Mouse (Mus musculus) spleen, embryonic (tissue): Measurements from ENCODE around the gene Specc1l.

ENCODE experiments used
- CTCF ChIA-PET: fragments of 350-600 bp; sonication (Branson Sonifier 250); formaldehyde crosslinking; loops from one replicate; lab custom pipeline; 2022; lab: Charles Lee

Gene Specc1l

GRCm38 (mm10) chr10:75211807-75212645 lies at the start of gene Specc1l:
TSS of gene Specc1l (plus strand) at chr10:75212073.
- CTCF ChIA-PET: interaction anchor here (0.5 to 1.0 kb wide), 3 partner anchors 12 to 92 kb away, joined by 3 to 12 read pairs (median 3); no protein-coding TSS in a partner anchor

- CTCF ChIA-PET: no interaction called here
Measured at GRCm38 (mm10) chr10:75165825-75166481, 45.9 kb upstream of the Specc1l start.

- CTCF ChIA-PET: interaction anchor here (0.7 kb wide), 1 partner anchor 167 kb away, joined by 6 read pairs; no protein-coding TSS in a partner anchor
Measured at GRCm38 (mm10) chr10:75166601-75167000, 45.3 kb upstream of the Specc1l start.

GRCm38 (mm10) chr10:75170207-75170850 lies 41.5 kb upstream of the Specc1l start:
- CTCF ChIA-PET: no interaction called here

GRCm38 (mm10) chr10:75173056-75173455 lies 38.8 kb upstream of the Specc1l start:
- CTCF ChIA-PET: no interaction called here

- CTCF ChIA-PET: interaction anchor here (0.8 kb wide), 1 partner anchor 18 kb away, joined by 3 read pairs; no protein-coding TSS in a partner anchor
Measured at GRCm38 (mm10) chr10:75173712-75174111, 38.2 kb upstream of the Specc1l start.

GRCm38 (mm10) chr10:75176494-75176893 lies 35.4 kb upstream of the Specc1l start:
- CTCF ChIA-PET: no interaction called here

GRCm38 (mm10) chr10:75178911-75179310 lies 33.0 kb upstream of the Specc1l start:
- CTCF ChIA-PET: interaction anchor here (1.0 kb wide), 1 partner anchor 75 kb away, joined by 4 read pairs; no protein-coding TSS in a partner anchor

- CTCF ChIA-PET: interaction anchor here (0.6 kb wide), 1 partner anchor 26 kb away, joined by 3 read pairs; no protein-coding TSS in a partner anchor
Measured at GRCm38 (mm10) chr10:75182151-75182774, 29.6 kb upstream of the Specc1l start.

GRCm38 (mm10) chr10:75184826-75185225 lies 27.0 kb upstream of the Specc1l start:
- CTCF ChIA-PET: interaction anchor here (0.7 kb wide), 1 partner anchor 10 kb away, joined by 3 read pairs; no protein-coding TSS in a partner anchor

GRCm38 (mm10) chr10:75186551-75186950 lies 25.3 kb upstream of the Specc1l start:
- CTCF ChIA-PET: no interaction called here

- CTCF ChIA-PET: no interaction called here
Measured at GRCm38 (mm10) chr10:75187366-75188056, 24.4 kb upstream of the Specc1l start.

GRCm38 (mm10) chr10:75191647-75192046 lies 20.2 kb upstream of the Specc1l start:
- CTCF ChIA-PET: interaction anchor here (0.7 to 1.0 kb wide), 2 partner anchors 10 to 18 kb away, joined by 3 read pairs; no protein-coding TSS in a partner anchor

GRCm38 (mm10) chr10:75197817-75198216 lies 14.1 kb upstream of the Specc1l start:
- CTCF ChIA-PET: interaction anchor here (0.8 kb wide), 1 partner anchor 41 kb away, joined by 3 read pairs; no protein-coding TSS in a partner anchor

GRCm38 (mm10) chr10:75200733-75201132 lies 11.1 kb upstream of the Specc1l start:
- CTCF ChIA-PET: interaction anchor here (0.6 to 1.4 kb wide), 2 partner anchors 9 to 598 kb away, joined by 3 read pairs; partner anchors contain the start of gene Gstt1

- CTCF ChIA-PET: interaction anchor here (0.6 kb wide), 1 partner anchor 117 kb away, joined by 3 read pairs; no protein-coding TSS in a partner anchor
Measured at GRCm38 (mm10) chr10:75206192-75206591, 5.7 kb upstream of the Specc1l start.

GRCm38 (mm10) chr10:75210841-75211240 lies 1.0 kb upstream of the Specc1l start:
- CTCF ChIA-PET: no interaction called here

- CTCF ChIA-PET: no interaction called here
Measured at GRCm38 (mm10) chr10:75212981-75213380, 1.1 kb downstream of the Specc1l start.

GRCm38 (mm10) chr10:75220722-75221121 lies 8.8 kb downstream of the Specc1l start:
- CTCF ChIA-PET: no interaction called here
